Mouse (Mus musculus): ENCODE measurements around the gene Mapkapk2. TPM values are rescaled to one million over a fixed set of nuclear protein-coding genes. Genes with fewer than 3 reads are reported as not detected.
"Not testable (repeated sequence)": the region's sequence is repeated elsewhere in the genome, so short reads cannot be mapped to it uniquely, and the experiment has no call there.

The Mapkapk2 gene
- 10 to 100 TPM; 26.6 to 32.4 TPM for total RNA-seq (2021)

GRCm38 (mm10) chr1:131097700-131098094, at the start of gene Mapkapk2:
Gene Mapkapk2 (minus strand): TSS chr1:131097826.
- peak; percentile 86 to 88 for DNase-seq

GRCm38 (mm10) chr1:131146181-131146614, 48.6 kb upstream of the Mapkapk2 start:
- no peak for DNase-seq

DNA sequence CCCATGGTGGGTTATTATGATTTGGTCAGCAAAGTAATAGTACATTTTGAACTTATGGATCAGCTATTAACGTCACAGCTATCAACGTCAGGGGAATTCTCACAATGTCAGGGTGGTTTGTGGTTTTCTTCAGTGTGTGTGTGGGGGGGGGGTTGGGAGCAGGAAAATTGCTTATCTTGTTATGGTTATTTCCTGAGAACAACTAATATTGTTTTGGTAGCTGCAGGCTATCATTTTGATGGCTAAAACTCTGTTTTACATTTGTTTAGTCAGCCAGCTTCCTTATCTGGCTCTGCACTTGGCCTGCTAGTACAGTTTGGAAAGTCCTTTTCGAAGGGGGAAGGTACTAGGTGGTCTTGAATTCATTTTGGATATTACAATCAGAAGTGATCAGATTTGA, 47.6 kb upstream of the Mapkapk2 start:
- DNase-seq, result not testable (repeated sequence)

DNA sequence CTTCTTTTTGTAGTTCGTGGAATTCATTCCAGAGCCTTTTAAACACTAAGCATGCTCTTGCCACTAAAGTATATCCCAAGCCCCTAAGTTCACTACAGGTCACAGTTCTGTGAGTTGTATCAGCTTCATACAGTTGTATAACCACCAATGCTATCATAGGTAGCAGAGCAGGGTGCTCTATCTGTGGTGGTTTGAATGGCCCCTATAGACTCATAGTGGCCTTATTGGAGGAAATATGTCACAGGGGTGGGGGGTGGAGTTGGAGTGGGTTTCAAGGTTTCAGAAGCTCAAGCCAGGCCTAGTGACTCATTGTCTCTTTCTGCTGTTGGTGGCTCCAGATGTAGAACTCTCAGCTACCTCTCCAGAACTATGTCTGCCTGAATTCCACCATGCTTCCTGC, 44.8 kb upstream of the Mapkapk2 start:
- no peak for DNase-seq

DNA sequence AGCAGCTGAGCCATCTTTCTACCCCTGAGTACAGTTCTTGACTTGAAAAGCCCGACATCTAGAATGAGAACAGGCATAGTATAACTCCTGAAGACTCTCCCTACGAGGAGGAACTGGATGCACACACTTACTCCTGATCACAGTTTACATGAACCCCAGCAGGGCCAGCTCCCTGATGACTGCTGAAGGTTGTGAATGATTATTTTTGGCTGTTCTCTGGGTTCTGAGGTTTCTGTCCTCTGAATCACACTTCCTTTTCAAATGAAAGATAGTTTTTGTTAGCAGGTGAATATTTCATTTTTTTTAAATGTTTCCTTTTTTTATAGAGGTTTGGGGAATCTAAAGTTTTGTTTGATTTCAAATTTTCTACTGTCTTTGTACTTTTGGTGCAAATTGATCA, 43.8 kb upstream of the Mapkapk2 start:
- DNase-seq, result no peak

DNA sequence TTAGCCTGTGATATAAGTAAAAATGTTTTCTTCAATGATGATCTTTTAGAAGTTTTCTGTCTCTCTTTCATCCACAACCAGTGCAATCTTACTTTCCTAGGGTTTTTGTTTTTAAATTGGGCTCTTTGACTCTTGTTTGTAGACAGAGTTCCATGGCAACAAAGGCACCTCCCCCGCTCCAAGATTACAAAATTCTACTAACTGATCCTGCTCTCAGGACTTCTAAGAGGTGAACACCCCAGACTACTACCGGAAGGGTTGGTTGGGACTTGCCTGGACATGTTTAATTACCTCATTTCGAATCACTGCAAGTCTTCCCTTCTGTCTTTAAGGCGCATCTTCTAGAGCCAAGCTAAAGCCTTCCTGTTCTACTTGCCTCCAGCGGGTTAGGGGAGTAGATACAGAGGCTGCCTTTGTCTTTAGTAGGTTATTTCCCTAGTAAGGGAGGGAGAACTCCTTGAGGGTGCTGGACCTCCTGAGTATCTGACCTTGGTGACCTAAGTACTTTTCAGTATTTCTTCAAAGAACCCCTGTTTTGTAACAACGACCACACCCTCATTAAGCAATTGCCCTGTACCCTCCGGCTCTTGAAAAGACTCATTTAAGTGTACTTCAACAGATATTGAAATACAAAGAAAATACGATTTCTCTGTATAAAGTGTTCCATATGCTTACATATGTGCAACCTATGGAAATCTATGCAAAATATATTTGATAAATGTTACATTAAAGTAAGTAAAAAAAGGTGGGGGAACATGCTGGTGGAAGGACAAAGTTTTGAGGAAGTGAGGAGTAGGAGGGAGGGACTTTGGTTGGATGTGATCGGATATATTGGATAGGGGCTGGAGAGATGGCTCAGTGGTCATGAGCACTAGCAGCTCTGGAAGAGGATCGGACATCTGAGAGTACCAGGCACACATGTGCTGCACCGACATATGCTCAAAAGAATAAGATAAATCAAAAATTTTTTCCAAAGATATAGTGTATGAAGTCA, 41.8 kb upstream of the Mapkapk2 start:
- DNase-seq, result no peak

DNA sequence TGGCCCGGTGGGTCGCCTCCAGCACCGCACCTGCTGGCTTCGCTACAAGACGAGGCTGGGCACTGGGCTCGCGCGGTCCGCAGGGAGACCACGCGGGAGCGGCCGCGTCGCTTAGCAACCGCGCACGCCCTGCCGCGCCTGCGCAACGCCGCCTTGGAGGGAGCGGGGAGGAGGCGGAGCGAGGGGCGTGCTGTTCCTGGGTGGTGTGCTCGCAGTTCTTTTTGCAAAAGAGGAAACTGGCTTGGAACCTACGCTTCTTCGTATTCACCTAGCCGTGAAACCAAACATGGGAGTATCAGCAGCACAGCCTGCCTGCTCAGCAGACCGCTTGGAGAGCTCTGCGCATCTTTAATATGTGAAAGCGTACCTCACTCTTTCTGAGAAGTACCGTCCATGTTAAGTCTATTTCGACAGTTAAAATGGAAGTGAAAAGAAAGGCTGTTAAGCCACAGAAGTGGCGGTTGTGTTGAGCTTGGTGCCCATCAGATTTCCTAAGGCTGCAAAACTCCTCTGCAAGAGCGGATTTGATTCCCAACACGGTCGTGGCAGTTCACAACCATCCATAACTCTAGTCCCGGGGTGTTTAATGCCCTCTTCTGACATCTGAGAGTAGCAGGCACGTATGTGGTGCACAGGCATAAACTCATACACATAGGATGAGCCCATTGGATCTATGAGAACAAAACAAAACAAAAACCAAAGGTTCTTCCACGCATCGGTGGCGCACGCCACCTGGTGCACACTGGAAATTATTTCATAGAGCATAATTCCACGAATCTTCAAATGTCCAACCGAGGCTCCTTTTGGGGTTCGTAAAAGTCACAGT, 40.8 kb upstream of the Mapkapk2 start, which contains the start of gene Dyrk3:
Dyrk3 (minus strand) TSS at position 150 of the 826 bp plus-strand sequence.
- DNase-seq, result peak; percentile 90 to 92

- DNase-seq, result no peak
Observed at GRCm38 (mm10) chr1:131137717-131138118, 40.1 kb upstream of the Mapkapk2 start.

GRCm38 (mm10) chr1:131137111-131137510, 39.5 kb upstream of the Mapkapk2 start:
- no peak for DNase-seq

DNA sequence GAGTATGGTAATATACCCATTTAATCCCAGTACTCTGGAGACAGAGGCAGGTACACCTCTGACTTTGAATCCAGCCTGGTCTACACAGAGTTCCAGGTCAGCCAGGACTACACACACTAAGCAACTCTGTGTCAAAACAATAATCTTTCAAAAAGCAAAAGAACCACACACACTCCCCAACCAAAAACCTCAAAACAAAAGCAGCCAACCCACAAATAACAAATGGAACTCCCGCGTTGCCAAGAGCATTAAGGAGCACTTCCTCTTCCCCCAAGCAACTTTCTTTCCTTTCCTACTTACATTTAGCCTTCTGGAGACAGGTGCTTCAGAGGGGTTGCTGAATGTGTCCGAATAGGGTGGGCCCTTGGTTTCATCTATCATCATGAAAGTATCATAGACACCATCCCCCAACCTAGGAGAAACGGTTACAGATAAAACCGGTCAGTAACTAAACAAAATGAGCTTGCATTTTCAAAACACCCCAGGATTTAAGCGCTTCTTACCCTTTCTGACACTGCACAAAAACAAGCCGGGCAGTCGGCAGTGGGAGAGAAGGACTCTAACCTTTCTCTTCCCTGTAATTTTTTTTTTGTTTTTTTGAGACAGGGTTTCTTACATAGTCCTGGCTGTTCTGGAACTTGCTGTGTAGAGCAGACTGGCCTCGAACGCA, 38.5 kb upstream of the Mapkapk2 start:
- no peak for DNase-seq

- no peak for DNase-seq
Observed at GRCm38 (mm10) chr1:131134942-131135522, 37.4 kb upstream of the Mapkapk2 start.

GRCm38 (mm10) chr1:131134231-131134630, 36.6 kb upstream of the Mapkapk2 start:
- no peak for DNase-seq

GRCm38 (mm10) chr1:131125987-131126744, 28.5 kb upstream of the Mapkapk2 start:
- DNase-seq, result no peak

GRCm38 (mm10) chr1:131123522-131124265, 26.1 kb upstream of the Mapkapk2 start:
- DNase-seq, result no peak

- DNase-seq, result no peak
Observed at GRCm38 (mm10) chr1:131121987-131122386, 24.4 kb upstream of the Mapkapk2 start.

- DNase-seq, result no peak
Observed at GRCm38 (mm10) chr1:131119026-131119425, 21.4 kb upstream of the Mapkapk2 start.

DNA sequence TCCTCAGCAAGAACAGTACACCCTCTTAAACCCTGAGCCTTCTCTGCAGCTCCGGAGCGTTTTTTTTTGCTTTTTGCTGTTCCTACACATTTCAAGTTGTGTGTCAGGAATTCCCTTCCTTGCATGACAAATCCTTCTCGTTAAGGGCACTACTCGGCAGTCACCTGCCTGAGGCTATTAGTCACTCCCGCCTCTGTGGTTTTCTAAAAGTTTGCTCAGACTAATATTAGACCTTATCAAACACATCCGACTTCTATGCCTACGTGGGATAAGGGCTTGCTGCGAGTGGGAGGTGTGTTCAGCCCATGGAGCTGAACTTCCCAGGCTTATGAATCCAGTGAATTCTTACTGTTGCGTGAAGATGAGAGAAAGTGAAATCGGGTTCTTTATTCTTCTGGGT, 20.9 kb upstream of the Mapkapk2 start:
- DNase-seq, result no peak

DNA sequence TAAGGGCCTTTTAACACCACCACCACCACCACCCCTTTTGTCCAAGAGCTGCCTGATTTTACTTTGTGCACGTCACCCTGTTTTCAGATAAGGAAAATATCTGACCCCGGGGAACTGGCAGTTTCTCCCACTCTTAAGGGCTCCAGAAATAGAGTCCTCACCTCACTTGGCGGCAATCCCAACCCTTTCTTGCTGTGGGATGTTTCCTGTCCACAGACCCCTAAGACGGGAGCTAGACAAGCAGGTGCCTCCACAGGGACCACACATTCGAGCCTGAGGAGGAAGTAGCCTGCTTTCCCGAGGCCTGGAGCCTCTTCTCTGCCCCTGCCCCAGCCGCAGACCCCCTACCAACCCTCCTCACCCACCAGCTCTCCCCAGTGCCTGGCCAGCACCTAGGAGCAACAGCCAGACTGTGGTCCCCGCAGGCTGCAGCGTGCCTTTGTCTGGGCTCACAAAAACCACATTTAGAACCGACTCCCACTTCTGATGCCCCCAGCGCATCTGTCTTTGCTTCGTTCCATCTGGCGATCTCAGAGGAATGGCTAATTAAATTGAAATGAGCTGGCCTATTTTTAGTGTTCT, 18.9 kb upstream of the Mapkapk2 start:
- DNase-seq, result peak; percentile 78 to 80

DNA sequence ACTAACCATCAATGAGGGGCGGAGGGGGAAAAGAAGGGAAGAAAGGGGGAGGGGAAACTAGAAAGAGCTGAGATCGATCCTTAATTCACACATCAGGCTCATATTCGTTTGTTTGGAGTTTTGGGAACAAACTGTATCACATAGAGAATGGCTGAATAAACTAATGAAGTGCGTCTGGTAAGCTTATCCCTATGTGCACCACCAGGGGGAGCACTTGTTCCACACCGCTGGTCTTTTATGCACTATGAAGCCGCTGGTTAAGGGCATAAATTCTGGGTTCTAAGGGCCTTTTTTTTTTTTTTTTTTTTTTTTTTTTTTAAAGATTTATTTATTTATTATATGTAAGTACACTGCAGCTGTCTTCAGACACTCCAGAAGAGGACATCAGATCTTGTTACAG, 18.3 kb upstream of the Mapkapk2 start:
- DNase-seq, result peak in 1 of 2 experiments; percentile 48

DNA sequence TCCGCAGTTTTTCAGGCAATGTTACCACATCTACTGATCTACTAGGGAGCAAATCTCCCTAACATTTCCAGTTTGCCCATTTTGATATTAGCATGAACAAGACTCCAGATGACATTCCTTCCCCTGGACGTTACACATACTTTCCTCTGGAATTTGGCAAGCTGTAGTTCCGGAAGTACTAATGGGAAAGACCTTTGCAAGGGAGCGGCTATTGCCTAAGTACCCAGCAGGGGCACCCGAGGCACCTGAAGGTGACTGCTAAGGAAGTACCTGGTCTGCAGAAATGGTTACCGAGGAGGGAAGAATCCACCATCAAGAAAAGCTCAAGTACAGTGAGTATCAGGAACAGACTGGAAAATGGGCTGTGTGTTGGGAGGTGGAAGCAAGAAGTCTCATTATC, 14.9 kb upstream of the Mapkapk2 start:
- DNase-seq, result no peak
